Mouse (Mus musculus): ENCODE data around the gene Gmppb.
"Not testable (repeated sequence)": the region's sequence is repeated elsewhere in the genome, so short reads cannot be mapped to it uniquely, and the experiment has no call there.

The Gmppb gene

GRCm38 (mm10) chr9:108049016-108049455 is at the start of gene Gmppb:
Gmppb (plus strand) TSS chr9:108049242.
- DNase-seq (ENCODE audit: low spot score): peak; percentile 94

GRCm38 (mm10) chr9:108001922-108002770 is 46.9 kb upstream of the Gmppb start, which contains the start of gene Ip6k1:
Ip6k1 (plus strand) TSS chr9:108002501.
- DNase-seq (ENCODE audit: low spot score): peak; percentile 100

DNA sequence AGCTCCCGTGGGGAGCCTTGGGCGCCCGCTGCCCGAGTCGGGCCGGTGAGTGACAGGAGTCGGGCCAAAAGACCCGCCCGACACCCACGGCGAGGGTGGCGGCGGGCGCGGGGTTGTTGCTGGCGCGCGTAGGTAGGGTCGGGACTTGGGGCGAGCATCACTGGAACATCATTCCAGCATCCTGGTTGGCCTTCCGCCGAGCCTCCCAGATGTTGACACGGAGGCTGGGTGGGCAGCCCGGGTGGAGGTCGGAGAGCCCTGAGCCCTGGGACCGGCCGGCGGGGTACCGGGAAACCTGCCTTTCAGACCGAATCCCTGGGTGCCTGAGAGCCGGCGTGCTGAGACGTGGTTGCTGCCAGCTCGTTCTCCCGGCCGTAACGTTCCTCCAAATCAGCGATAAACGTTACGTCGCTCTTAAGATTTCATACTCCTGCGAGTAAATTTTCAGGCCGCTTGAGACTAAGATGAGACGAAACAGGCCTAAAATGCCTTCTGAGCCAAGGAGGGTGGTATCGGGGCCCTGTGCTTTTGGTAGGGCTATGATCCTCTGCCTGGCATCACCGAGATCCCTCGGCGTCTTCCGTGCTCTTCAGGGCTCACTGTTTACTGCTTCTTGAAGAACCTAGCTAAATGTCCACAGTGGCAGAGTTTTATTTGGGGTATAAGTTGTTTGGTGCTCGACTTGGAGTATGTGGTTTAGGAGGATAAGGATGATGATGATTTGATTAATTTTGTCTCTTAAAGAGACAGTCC is 46.1 kb upstream of the Gmppb start:
- no peak for DNase-seq (ENCODE audit: low spot score)

GRCm38 (mm10) chr9:108003531-108003890 is 45.5 kb upstream of the Gmppb start:
- DNase-seq (ENCODE audit: low spot score): peak; percentile 34

GRCm38 (mm10) chr9:108008041-108008440 is 41.0 kb upstream of the Gmppb start:
- DNase-seq (ENCODE audit: low spot score): no peak

GRCm38 (mm10) chr9:108010385-108010784 is 38.7 kb upstream of the Gmppb start:
- no peak for DNase-seq (ENCODE audit: low spot score)

- DNase-seq (ENCODE audit: low spot score): not testable (repeated sequence)
These were observed 35.5 kb upstream of the Gmppb start for GRCm38 (mm10) chr9:108013577-108013976.

DNA sequence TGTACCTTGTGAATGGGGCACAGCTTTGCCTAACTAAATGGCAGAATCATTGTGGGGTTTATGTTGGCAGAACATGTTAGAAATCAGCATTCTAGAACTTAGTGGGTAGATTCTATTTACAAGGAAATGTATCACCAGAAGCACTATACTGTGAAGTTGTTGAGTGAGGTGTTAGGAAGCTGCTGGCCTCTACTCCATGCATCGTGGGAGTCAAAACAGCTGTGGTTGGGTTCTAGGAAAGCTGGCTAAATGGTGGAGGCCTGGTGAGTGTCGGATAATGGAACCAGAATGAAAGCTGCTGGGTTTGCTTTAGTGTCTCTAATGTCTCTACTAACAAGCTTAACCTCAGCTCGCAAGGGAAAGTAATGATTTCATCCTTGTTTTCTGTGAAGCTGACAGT is 31.9 kb upstream of the Gmppb start:
- DNase-seq (ENCODE audit: low spot score): no peak

GRCm38 (mm10) chr9:108020741-108021140 is 28.3 kb upstream of the Gmppb start:
- DNase-seq (ENCODE audit: low spot score): no peak

- DNase-seq (ENCODE audit: low spot score): no peak
These were observed 25.8 kb upstream of the Gmppb start for GRCm38 (mm10) chr9:108023216-108023615.

DNA sequence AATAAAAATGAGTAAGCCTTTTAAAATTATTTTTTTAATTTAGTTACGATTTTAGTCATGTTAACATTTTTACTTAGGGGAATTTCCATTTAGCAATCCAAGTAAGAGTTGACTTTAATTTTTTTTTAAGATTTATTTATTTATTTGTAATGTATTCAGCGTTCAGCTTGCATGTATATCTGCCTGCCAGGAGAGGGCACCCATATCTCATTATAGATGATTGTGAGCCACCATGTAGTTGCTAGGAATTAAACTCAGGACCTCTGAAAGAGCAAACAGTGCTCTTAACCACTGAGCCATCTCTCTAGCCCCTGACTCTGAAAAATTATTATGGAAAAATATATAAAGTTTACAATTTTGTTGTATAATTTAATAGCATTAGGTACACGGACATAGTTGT is 22.5 kb upstream of the Gmppb start:
- DNase-seq (ENCODE audit: low spot score): no peak

DNA sequence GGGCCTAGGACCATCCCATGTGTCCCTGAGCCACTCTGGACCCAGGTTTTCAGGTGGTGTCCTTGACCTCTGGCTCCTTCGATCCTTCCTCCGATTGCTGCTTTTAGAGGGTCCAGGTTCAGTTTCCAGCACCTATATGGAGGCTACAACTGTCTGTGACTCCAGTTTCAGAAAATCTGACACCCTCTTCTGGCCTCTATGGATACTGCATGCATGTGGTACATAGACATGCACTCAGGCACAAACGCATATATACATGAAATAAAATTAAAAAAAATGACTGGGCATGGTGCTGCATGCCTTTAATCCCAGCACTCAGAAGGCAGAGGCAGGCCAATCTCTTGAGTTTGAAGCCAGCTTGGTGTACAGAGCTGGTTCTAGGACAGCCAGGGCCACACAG is 21.2 kb upstream of the Gmppb start:
- DNase-seq (ENCODE audit: low spot score): no peak

- DNase-seq (ENCODE audit: low spot score): no peak
These were observed 16.9 kb upstream of the Gmppb start for GRCm38 (mm10) chr9:108032126-108032525.

DNA sequence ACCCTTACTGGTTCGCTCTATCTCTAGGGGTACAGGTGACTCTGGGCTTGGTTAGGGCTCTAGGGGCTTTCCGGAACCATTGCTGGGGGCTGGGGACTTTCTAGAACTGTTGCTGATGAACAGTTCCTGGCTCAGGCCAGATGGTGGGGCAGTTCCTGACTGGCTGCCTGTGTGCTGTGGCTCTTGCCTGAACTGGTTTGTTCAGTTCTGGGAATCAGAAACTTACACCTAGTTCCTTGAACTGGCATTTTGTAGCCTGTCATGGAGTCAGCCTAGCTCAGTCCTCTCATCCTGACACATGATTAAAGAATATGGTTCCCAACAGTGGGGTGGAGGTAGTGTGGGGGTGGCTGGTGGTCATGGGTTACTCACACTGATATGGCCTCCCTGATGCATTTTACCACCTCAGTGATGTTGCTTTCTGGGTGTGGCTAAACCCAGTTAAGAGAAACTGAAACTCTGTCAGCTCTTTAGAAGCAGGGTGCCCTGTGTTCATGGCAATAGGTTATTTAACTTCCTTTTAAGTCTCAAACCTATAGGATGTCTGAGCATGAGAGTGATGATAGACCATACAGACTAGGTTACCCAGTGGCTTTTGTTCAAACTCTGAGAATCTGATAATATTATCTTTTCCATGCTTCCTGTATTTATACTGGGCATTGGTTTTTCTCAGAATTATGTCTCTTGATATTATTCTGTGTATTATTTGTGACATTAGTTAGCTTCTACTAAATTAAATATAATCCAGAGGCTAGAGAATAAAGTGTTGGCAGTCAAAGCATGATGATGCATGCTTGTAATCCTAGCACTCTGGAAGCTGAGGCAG is 13.5 kb upstream of the Gmppb start:
- no peak for DNase-seq (ENCODE audit: low spot score)

DNA sequence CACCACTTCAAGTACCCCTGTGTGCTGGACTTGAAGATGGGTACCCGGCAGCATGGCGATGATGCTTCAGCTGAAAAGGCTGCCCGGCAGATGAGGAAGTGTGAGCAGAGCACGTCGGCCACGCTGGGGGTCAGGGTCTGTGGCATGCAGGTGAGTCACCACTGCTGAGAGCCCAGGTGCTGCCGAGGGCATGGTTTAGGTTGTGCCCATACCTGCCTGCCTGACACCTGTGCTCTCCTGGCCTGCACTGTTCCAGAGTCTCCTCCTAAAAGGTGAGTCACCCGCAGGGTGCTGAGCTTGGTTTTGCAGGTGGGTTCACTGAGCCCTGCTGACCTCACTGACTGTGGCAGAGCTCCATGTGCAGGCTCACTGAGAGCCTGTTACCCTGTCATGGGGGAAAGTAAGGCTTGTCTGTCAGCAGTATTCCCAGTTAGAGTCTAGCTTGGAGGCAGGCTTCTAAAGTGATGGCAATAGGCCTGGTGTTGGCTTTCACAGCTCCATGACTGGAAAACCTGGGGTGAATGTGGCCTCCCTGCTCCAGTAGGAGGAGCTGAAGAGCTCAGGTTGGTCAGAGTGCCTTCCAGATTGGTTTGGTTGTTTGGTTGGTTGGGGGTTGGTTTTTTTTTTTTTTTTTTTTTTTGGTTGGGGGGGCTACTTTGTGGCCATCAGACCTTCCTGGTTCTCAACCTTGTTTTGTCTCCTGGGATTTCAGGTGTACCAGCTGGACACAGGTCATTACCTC is 4.1 kb upstream of the Gmppb start:
- DNase-seq (ENCODE audit: low spot score): no peak

- no peak for DNase-seq (ENCODE audit: low spot score)
These were observed 2.5 kb upstream of the Gmppb start for GRCm38 (mm10) chr9:108046582-108046981.

DNA sequence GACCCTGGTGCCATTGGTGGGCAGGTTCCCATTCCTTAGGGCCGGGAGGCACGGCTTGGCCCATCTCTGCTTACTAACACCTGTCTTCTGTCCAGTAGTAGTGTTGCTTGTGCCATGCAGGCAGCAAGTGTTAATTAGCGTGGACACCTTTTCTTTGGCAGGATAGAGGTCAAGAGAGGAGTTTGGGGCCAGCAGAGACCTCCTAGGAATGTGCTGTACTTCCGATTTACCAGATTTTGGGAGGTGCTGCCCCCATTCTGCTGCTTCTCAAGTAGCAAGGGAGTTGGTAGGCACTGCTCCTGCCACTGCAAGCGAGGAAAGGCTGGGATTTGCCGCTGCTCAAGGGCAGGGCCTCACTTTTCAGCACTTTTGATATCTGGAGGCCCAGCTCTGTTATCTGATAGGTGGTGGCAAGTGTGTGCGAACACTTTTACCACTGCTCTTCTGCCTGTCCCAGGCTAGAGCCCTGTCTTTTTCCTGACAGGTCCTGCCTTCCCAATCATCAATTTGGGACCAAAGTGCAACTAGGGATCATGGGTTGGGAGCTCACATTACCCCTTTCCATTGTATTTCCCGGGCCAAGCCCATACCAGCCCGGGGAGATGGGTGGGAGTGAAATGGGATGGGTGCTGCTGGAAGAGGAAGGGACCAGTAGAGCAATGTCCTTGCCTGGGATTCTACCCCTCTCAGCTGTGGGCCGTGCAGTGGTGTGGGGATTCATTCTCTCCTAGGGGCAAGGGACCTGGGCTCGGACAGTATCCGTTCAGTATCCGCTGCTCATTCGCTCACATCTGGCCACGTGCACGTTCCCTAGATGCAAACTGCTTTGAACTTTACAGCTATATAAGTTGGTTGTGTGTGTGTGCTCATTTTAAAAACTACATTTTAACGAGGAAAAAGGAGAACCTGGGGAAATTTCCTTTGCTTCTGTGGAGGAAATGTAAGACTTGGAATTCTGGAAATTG is 1.2 kb upstream of the Gmppb start:
- no peak for DNase-seq (ENCODE audit: low spot score)

DNA sequence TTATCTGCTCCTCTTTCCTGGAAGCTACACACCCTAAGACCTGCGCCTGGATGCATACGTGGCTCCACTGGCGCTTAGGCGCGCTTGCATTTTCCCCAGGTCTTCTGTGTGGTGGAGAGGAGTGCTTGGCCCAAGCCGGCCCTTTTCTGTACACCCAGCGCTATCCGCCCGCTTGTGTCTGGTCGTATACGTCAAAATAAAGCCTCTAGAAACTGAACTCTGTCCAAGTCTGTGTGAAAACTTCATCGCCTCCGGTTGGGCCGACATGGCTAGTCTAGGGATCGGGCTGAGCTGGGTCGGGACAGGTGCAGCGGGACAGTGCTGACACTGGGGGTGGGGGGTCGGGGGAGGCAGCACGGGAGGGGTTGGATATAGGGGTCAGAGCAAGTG is 481 bp upstream of the Gmppb start:
- no peak for DNase-seq (ENCODE audit: low spot score)

- DNase-seq (ENCODE audit: low spot score): no peak
These were observed 664 bp downstream of the Gmppb start for GRCm38 (mm10) chr9:108049561-108050251.

All from retina, embryonic 14.5 days (tissue).